Mouse (Mus musculus): ENCODE measurements around the gene Adamts7. TPM values are rescaled to one million over a fixed set of nuclear protein-coding genes. Genes with fewer than 3 reads are reported as not detected.
A peak's percentile ranks its signal among the peaks of the same experiment; 100 is the strongest.

The Adamts7 gene
- 12.1 and 14.1 TPM in 2 replicates for polyA plus RNA-seq (2015; fragmentation: Nextera tagmentation; extraction: Ambion mirVana)

DNA sequence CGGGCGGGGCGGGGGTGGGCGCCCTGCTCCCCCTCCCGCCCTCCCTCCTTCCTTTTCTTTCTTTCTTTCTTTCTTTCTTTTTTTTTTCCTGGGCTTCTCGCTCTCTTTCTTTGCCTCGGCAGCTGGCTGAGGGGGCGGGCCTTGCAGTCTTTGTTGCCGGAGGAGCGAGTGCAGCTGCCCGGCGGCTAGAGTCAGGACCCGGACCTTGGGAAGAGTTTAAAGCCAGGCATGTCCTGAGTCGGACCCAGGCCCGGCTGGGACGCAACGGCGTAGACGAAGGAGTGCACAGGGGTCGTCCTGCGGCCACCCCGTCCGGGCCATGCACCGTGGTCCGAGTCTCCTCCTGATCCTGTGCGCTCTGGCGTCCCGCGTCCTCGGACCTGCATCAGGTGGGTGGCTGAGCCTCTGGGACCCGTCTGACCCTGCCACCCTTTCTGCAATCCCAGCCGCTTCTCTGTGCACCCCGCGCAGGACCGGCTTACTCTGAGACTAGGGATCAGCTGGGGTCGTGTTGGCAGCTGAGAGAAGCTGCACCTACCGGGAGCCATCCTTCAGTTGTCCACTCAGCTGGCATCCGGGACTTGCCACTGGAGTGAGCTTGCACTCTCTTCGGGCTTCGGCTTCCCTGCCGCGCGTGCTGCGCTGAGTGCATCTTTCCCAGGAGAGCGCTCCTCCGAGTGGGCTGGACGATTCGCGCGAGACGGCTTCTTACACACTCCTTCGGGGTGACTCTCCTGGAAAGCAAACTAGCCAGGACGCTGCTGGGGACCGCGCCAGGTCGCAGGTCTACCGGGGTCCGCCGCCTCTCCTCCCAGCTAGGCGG lies at the start of gene Adamts7:
Gene Adamts7 (plus strand): TSS at position 144 of the 823 bp plus-strand sequence.
- peaks cover 6% of the 10 kb centered on the region for H3K36me3 ChIP-seq
- H3K4me1 ChIP-seq (replicated peaks), result peaks cover 33% of the 10 kb centered on the region
- ATAC-seq (ENCODE audit: low FRiP score), result peak; percentile 71
- WGBS, result 0% methylated on average over 55 of the region's 60 CpGs
- H3K27me3 ChIP-seq, result no peaks in the 10 kb centered on the region
- peak within 1 kb of the TSS; percentile 86 for H3K4me3 ChIP-seq
- H3K27ac ChIP-seq, result peak within 1 kb of the TSS; percentile 79
- peak within 1 kb of the TSS; percentile 91 for H3K4me2 ChIP-seq
- no peaks in the 10 kb centered on the region for H3K9me3 ChIP-seq
- H3K9ac ChIP-seq, result peak within 1 kb of the TSS; percentile 89

DNA sequence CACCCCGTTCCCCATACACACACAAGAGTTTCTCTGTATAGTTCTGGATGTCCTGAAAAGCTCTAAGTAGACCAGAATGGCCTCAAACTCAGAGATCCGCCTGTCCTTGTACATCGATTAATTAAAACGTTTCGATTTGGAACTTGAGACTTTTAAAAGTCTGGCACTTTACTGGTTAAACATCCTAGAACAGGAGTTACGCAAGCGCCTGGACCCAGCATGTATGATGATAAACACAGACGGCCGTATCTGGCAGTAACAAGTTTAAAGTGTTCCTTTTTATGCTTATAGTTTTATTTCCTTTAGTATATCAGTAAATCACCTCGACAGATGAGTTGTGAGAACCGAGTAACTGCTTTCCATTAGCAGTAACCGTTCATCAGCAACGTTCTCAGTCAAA lies 49.7 kb upstream of the Adamts7 start:
- WGBS, result 2% methylated on average over 13 of the region's 13 CpGs
- Histone ChIP-seq H3K27ac (peak overlapping the region; percentile 99), H3K9ac (peak overlapping the region; percentile 97), H3K4me2 (peak overlapping the region; percentile 89), H3K4me1 (replicated peaks) (peaks cover 38% of the 10 kb centered on the region), H3K9me3 (no peaks in the 10 kb centered on the region), H3K4me3 (peak overlapping the region; percentile 81), H3K36me3 (peaks cover 6% of the 10 kb centered on the region), H3K27me3 (0 out of 2 replicates have a peak, but pooled peaks cover 3% of the 10 kb centered on the region)
- ATAC-seq (ENCODE audit: low FRiP score), result no peak

DNA sequence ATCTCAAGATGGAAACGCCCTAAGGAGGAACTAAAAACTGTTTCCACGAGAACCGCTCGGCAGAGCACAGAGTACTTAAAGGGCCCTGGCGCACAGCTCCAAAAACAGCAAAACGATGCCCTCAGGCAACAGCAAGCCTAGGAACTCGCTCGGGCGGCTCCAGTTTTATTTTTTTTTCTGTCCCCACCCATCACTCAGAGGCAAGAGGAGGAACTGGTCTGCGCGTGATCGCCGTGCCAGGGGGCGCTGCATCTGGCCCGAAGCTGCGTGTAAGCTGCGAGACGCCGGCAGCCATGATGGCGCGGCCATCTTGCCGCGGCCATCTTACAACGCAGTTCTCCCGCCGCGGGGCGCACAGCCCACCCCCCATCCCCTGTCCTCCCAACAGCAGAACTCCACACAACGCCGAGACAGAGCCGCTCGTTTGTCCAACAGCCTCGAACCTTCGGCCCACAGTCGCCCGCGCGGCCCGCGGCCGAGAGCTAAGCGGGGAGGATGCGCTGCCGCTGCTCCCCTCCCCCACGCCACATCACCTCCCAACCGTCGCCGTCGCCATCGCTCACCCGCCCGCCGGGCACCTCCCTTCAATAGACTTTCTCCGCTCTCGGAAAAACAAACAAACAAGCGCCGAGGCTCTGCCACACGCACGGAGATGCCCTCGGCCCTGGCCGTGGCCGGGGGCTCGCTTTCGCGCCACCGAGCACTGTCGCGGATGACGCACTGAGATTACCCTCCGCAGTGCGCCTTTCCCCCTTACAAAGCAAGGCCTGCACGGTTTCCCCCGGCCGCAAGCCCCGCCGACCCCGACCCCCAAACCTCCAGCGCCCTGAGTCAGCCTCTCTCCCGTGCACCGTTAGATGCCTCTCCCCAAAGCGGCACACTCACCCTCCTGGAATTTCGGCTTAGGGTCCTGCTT lies 49.0 kb upstream of the Adamts7 start:
- Histone ChIP-seq H3K4me3 (peak overlapping the region; percentile 81), H3K4me1 (replicated peaks) (peaks cover 34% of the 10 kb centered on the region), H3K4me2 (peak overlapping the region; percentile 89), H3K27me3 (0 out of 2 replicates have a peak, but pooled peaks cover 3% of the 10 kb centered on the region), H3K36me3 (no peaks in the 10 kb centered on the region), H3K9me3 (no peaks in the 10 kb centered on the region), H3K9ac (peak overlapping the region; percentile 97), H3K27ac (peak overlapping the region; percentile 99)
- peak; percentile 78 for ATAC-seq (ENCODE audit: low FRiP score)
- under 1% methylated on average over 80 of the region's 82 CpGs for WGBS

DNA sequence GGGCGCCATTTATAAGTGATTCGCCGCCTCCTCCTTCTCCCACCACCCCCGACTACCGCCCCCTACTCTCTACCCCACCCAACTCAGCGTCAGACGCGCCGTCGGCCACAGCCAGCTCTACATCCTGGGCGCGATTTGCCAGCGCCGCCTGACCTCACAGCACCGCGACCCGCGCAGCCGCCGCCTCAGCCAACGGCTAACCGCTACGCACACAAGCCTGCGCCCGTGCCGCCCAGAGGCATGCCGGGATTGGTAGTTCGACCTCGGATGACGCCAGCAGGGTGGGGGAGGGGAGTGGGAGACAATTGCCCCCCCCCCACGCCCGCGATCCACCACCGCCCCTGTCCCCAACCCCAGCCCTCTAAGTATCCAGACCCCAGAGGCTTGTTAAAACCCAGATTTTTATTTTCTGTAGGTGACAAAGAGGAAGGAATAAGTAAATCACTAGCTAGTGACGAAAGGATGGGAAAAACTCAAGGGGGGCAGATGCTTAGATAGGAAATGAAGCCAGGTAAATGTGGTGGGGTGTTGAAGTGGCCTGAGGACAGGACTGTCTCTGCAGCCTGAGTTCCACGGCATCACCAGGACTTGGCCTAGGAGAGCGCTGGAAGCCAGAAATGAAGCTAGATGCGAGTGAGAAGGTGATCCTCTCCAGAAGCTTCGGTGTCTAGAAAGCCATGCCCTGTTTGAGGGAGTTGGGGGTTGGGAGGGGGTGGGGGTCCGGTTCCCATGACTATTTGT lies 48.1 kb upstream of the Adamts7 start, which contains the start of gene Morf4l1:
Gene Morf4l1 (minus strand): TSS at position 208 of the 741 bp plus-strand sequence.
- Histone ChIP-seq H3K9ac (peak within 1 kb of the TSS; percentile 97), H3K27me3 (0 out of 2 replicates have a peak, but pooled peaks cover 3% of the 10 kb centered on the region), H3K9me3 (no peaks in the 10 kb centered on the region), H3K4me1 (replicated peaks) (peaks cover 26% of the 10 kb centered on the region), H3K4me2 (peak within 1 kb of the TSS; percentile 89), H3K27ac (peak within 1 kb of the TSS; percentile 99), H3K36me3 (no peaks in the 10 kb centered on the region), H3K4me3 (peak within 1 kb of the TSS; percentile 81)
- ATAC-seq (ENCODE audit: low FRiP score), result peak; percentile 99
- WGBS, result 1% methylated on average over 38 of the region's 40 CpGs

DNA sequence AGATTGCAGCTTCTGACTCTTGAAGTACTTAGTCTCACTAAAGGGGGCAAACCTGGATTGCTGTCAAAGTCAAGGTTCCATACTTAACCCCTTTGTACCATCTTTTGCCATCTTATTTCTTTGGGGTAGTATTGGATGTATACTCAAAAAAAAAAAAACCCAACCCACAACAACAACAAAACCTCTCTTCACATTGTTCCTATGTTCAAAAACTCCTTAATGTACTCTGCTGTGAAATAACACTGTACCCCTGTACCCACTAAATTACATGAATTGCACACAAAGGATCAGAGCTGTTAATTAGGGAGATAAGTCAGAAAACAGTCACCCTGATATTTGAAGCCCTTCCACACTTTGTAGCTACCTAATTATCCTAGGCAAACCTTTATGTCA lies 47.6 kb upstream of the Adamts7 start:
- peak overlapping the region; percentile 73 for H3K9ac ChIP-seq
- no peaks in the 10 kb centered on the region for H3K9me3 ChIP-seq
- ATAC-seq (ENCODE audit: low FRiP score), result no peak
- H3K27ac ChIP-seq, result peak overlapping the region; percentile 78; the same call in 1 of the 2 replicates
- peak overlapping the region; percentile 62 for H3K4me2 ChIP-seq
- H3K4me3 ChIP-seq, result peak overlapping the region; percentile 81
- 0 out of 2 replicates have a peak, but pooled peaks cover 3% of the 10 kb centered on the region for H3K27me3 ChIP-seq
- H3K36me3 ChIP-seq, result no peaks in the 10 kb centered on the region
- peaks cover 23% of the 10 kb centered on the region for H3K4me1 ChIP-seq (replicated peaks)

DNA sequence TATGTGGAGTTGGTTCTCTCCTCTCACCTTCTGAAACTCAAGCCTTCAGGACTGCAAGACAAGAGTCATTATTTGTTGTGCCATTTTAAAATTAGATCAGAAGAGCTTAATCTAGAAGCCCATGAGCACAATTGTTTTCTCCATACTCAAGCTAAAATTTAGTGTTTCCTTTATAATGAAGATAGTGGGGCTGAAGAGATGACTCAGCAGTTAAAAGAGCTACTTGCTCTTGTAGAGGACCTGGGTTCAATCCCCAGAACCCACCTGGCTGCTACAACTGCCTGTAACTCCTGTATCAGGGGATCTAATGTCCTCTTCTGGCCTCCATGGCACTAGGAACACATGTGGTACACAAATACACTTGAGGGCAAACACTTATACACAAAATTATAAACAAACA lies 45.6 kb upstream of the Adamts7 start:
- Histone ChIP-seq H3K4me1 (replicated peaks) (peaks cover 9% of the 10 kb centered on the region), H3K27me3 (0 out of 2 replicates have a peak, but pooled peaks cover 6% of the 10 kb centered on the region), H3K36me3 (no peaks in the 10 kb centered on the region), H3K27ac (no peak overlapping the region), H3K4me3 (no peak overlapping the region), H3K9me3 (no peaks in the 10 kb centered on the region), H3K4me2 (no peak overlapping the region), H3K9ac (no peak overlapping the region)
- ATAC-seq (ENCODE audit: low FRiP score), result no peak

DNA sequence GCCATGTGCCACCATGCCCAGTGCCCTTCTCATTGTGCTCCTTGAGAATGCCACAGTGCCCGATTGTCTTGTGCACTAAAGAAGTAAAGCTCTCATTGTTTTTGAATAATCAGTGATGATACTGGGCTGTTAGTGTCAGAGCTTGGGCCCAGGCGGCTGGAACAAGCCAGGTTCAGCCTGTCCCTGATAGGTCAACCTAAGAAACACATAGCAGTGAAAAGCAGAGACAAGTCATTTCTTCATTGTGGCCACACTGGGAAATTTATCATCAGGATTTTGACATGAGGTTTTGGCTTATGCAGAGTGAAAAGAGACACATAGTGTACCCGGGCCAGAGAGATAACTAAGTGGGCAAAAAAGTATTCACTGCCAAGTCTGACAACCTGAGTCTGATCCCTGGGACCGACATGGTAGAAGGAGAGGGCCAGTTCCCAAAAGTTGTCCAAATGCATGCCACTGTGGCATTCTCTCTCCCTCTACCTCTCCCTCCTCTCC lies 40.6 kb upstream of the Adamts7 start:
- 0 out of 2 replicates have a peak, but pooled peaks cover 5% of the 10 kb centered on the region for H3K27me3 ChIP-seq
- H3K4me2 ChIP-seq, result no peak overlapping the region
- 71% methylated on average over 4 of the region's 4 CpGs for WGBS
- no peaks in the 10 kb centered on the region for H3K9me3 ChIP-seq
- no peak overlapping the region for H3K4me3 ChIP-seq
- no peaks in the 10 kb centered on the region for H3K36me3 ChIP-seq
- 0 out of 2 replicates have a peak, but pooled peaks cover 8% of the 10 kb centered on the region for H3K4me1 ChIP-seq (replicated peaks)
- no peak overlapping the region for H3K27ac ChIP-seq
- no peak overlapping the region for H3K9ac ChIP-seq
- ATAC-seq (ENCODE audit: low FRiP score), result no peak

DNA sequence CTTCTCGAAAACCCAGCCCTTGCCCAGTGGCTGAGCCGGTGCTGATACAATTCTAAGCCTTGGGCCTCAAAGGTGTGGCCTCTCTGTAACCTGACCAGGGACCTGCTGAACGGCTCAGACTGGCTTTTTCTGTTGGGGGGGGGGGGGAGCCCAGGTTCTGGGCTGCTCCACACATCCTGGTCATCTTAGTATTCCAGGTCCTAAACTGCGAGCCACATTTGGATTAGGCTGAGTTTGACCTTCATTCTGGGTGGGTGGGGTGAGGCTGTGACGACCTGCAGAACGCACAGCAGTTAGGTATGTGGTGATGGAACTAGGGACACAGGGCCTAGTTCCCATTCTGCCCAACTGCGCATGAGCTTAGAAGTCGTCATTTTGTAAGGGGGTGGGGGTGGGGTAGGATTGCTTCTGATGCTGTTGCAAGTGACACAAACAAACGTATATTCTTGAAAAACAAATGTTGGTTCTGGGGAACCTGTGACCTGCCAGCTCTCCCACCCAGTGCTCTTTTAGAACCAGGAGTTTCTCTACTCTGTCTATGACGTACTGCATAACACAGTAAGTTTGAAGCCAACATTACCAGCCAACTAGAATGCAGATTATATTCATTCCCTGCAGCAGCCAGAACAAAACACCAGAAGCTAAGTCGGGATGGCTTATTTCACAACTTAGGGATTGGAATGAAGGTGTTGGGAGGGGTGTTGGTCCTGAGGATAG lies 38.6 kb upstream of the Adamts7 start:
- H3K4me3 ChIP-seq, result no peak overlapping the region
- 0 out of 2 replicates have a peak, but pooled peaks cover 8% of the 10 kb centered on the region for H3K4me1 ChIP-seq (replicated peaks)
- no peak overlapping the region for H3K9ac ChIP-seq
- H3K9me3 ChIP-seq, result no peaks in the 10 kb centered on the region
- 42% methylated on average over 11 of the region's 11 CpGs for WGBS
- ATAC-seq (ENCODE audit: low FRiP score), result peak; percentile 28
- H3K36me3 ChIP-seq, result no peaks in the 10 kb centered on the region
- no peak overlapping the region for H3K4me2 ChIP-seq
- H3K27me3 ChIP-seq, result 0 out of 2 replicates have a peak, but pooled peaks cover 3% of the 10 kb centered on the region
- no peak overlapping the region for H3K27ac ChIP-seq

DNA sequence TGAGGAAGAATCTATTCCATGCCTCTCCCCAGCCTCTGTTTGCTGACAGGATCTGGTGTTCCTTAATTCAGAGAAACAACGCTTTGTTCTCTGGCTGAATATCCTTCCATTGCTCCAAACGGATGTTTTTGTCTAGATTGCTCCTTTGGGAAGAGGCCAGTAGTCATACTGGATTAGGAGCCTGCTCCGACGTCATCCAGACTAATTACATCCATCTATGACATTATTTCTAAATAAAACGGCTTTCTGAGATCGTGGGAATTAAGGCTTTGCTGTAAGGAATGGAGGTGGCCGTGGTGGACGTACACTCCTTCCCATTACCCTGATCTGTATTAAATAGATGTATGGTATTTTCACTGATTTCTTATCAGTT lies 38.0 kb upstream of the Adamts7 start:
- Histone ChIP-seq H3K27ac (no peak overlapping the region), H3K4me3 (no peak overlapping the region), H3K4me1 (replicated peaks) (0 out of 2 replicates have a peak, but pooled peaks cover 8% of the 10 kb centered on the region), H3K27me3 (0 out of 2 replicates have a peak, but pooled peaks cover 3% of the 10 kb centered on the region), H3K36me3 (no peaks in the 10 kb centered on the region), H3K4me2 (no peak overlapping the region), H3K9me3 (no peaks in the 10 kb centered on the region), H3K9ac (no peak overlapping the region)
- WGBS, result 30% methylated on average over 8 of the region's 8 CpGs
- peak; percentile 25; the same call in 1 of the 2 replicates for ATAC-seq (ENCODE audit: low FRiP score)

DNA sequence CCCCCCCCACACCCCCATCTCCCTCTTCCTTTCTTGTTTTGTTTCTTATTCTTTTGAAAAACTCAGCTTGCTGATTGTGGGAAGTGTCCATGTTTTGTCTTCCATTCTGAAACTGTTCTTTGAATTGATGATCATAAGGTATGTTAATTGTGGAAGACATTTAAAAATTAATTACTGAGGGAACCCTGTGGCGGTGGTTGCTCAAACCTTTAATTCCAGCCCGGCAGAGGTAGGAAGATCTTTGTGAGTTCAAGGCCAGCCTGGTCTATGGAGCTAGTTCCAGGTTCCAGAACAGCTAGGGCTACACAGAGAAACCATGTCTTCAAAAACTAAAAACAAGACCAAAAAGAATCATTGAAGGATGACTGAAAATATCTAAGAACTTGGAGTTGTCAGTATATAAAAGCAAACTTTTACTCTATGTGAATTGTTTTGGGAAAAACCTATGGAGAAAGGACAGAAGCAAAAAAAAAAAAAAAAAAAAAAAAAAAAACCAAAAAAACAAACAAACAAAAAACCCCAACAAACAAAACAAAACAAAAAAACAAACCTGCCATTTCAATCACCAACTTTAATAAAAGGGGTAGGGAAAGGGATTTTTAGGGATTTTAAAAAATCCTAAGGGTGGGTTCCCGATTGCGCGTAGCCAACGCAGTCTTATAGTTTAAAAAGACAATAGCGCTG lies 37.3 kb upstream of the Adamts7 start:
- 13% methylated on average over 7 of the region's 7 CpGs for WGBS
- H3K4me1 ChIP-seq (replicated peaks), result 0 out of 2 replicates have a peak, but pooled peaks cover 8% of the 10 kb centered on the region
- peak overlapping the region; percentile 23 for H3K4me3 ChIP-seq
- no peaks in the 10 kb centered on the region for H3K36me3 ChIP-seq
- no peak overlapping the region for H3K9ac ChIP-seq
- ATAC-seq (ENCODE audit: low FRiP score), result no peak
- H3K27ac ChIP-seq, result no peak overlapping the region
- peak overlapping the region; percentile 43 for H3K4me2 ChIP-seq
- H3K9me3 ChIP-seq, result no peaks in the 10 kb centered on the region
- 0 out of 2 replicates have a peak, but pooled peaks cover 3% of the 10 kb centered on the region for H3K27me3 ChIP-seq
